Mouse (Mus musculus) ovary, adult 18-20 months (tissue): Measurements from ENCODE around the gene Gm47969.

ENCODE experiments used
- DNase-seq: peaks from one replicate; pipeline ENCODE4 v3.0.0; 2022; ENCODE audit warnings: low spot score, mixed read lengths

The Gm47969 gene

DNA sequence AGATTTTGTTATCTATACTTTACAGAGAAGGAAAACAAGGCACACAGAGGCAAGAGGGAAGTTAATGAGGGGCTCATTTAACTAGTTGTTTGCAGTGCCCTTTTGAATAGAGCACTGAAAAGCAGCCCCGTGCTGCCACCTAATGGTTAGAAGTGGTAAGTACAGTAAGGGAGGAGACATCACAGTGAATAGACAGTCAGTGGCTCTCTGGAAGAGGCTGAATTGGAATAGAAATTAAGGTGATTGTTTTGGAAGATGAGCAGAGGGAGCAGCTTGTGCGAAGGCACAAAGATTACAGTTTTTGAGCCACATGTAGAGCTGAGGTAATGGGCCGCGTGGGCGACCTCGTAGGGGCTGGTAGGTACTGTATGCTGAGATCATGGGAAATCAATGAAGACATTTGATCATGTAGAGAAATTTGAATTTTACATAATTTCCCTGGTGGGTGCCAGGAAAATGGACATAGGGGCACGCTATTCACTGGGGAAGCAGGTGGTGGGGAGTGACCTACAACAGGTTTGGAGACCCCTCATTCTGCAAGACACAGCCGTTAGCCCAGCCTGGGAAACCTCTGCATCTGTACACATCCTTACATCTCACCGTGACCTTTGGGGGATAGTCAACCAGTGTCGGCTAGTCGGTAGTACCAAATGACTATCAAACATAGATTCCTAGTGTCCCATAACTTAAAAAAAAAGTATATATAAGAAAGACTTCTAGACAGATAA, 31.6 kb downstream of the Gm47969 start:
- DNase-seq = no peak

DNA sequence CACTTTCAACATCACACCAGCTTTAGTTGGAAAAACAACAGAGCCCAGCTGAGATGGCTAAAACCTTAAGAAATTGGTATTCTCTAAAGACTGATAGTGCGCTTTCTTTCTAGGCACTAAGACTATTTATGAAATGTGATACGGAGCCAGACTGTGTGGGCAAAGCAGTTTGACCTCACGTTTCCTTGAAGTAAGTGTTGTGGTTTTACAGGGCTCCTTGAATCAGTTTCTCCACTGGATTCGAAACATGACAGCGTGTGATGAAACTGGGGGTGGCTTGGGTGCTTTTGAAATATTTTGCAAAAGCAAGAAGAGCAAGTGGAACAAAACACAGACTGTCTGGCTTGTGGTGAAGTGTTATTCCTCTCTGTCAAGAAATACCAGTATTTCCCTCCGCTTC, 32.3 kb downstream of the Gm47969 start:
- DNase-seq = no peak

DNA sequence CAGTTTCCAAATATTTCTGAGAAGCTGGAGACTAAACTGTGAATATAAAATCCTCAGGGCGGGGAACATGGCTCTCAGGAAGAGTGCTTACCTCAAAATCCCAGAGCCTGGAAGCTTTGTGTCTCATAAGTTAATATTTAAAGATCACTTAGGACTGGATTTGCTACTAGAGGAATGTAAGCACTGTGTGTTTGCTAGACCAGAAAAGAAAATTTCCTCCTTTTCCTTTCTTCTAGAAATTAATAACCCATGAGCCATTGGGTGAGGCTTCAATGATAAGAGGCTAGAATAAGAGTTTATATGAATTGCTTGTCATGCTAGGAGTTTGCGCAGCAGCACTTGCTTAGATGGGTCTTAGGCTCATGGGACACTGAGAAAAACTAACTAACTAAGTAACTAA, 40.1 kb downstream of the Gm47969 start:
- no peak for DNase-seq

DNA sequence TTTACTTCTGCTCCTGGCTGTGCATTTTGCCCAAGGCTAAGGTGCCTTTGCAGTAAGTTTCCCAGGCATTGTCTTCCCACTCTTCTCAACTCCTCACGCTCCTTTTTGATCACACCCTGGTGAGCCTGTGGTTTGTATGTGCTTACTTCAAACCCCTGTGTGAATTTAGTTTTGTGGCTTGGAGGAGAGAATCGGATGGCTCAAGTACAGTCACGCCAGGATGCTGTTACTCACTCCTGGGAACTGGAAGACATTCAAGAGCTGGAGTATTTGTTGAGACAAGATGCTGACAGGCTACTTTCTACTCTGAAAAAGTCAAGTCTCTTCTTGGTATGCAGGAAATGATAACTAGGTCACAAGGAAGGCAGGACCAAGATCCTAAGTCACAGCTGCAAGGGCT, 46.5 kb downstream of the Gm47969 start:
- no peak for DNase-seq
